Mouse (Mus musculus) gastrocnemius, postnatal 14 days (tissue): ENCODE measurements around the gene Sim1. TPM values are rescaled to one million over a fixed set of nuclear protein-coding genes. Genes with fewer than 3 reads are reported as not detected.

Experiments
- DNase-seq: peaks from one replicate; pipeline ENCODE4 v3.0.0; 2021; ENCODE audit warnings: mixed read lengths
- intact Hi-C: fragments of 180-260 bp; cut with DNase I; formaldehyde crosslinking; loops from one replicate; pipeline ENCODE4 v1.15.1; 2025; ENCODE audit warnings: low total_unique reads
- total RNA-seq, 2 experiments: library from RNA; stranded (reverse); gene quantifications; 2 replicates each; pipeline ENCODE4 v1.2.3; 2021

Gene Sim1
- total RNA-seq, 2 experiments from 2014 or later = 0.27 to 0.47 TPM

DNA sequence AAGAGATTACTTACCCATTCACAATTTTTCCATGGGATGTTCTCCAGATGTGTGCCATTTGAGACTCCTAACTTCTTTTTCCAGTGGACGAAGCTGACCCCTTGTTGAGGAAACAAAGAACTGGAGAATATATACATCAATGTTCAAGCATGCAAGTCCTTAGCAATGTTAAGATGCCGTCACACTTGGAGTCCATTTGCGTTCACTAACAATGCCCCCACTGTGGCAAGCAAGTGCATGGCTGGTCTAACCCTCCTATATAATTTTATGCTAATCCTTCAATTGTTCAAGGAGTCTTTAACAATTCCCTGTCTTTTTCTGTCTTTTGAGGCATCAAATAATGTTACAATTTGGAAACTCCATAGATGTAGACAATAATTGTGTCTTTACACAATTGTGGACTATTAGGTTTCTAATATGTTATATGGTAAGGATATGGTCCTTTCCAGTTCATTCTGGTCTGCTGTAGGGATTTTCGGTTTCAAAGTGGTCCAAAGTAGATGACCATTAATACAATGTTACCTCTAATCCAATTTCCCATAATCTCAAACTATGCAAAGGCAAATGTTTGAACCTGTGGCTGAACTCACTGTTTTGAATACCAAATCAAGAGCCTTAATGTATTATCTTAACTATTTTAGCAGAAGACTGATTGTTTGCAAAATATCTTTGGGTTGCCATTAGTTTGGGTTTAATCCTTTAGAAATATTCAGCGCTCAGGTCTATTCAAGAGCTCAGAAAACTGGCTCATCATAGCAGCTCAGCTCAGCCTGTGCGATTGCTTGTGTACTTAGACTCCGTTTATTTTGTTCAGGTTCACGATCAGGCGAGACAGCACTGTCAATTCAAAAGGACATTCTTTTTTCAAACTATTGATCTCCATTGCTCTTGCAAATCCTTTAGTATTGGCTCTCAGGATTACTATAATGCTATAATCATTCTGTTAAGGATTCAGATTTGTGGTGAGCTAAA is 129.0 kb downstream of the Sim1 start:
- intact Hi-C loops = no loop called here

More for the DNA sequence above, 129.0 kb downstream of the Sim1 start:
- no peak for DNase-seq
